Mouse (Mus musculus) adrenal gland, adult 8-10 months (tissue): Measurements from ENCODE around the gene Zer1. TPM values are rescaled to one million over a fixed set of nuclear protein-coding genes. Genes with fewer than 3 reads are reported as not detected.
"Not testable (repeated sequence)": the region's sequence is repeated elsewhere in the genome, so short reads cannot be mapped to it uniquely, and the experiment has no call there.

Experiments used
- DNase-seq: peaks from one replicate; pipeline ENCODE4 v3.0.0; 2022
- total RNA-seq, 4 experiments: library from RNA; stranded (reverse); gene quantifications; 2 replicates each; pipeline ENCODE4 v1.2.4; 2022

The Zer1 gene
- total RNA-seq, 4 experiments from 2014 or later, result 45.6 to 74.7 (median 58.5) TPM

GRCm38 (mm10) chr2:30077502-30078348 is 46.7 kb downstream of the Zer1 start, which contains the start of gene Pkn3:
TSS of gene Pkn3 (plus strand) at chr2:30077684.
- peak; percentile 83 for DNase-seq

- no peak for DNase-seq
Observed at GRCm38 (mm10) chr2:30076959-30077358, 47.4 kb downstream of the Zer1 start.

- no peak for DNase-seq
Observed at GRCm38 (mm10) chr2:30076439-30076838, 47.9 kb downstream of the Zer1 start.

GRCm38 (mm10) chr2:30075625-30076024 is 48.8 kb downstream of the Zer1 start:
- DNase-seq, result no peak

- no peak for DNase-seq
Observed at GRCm38 (mm10) chr2:30073285-30073684, 51.1 kb downstream of the Zer1 start.

GRCm38 (mm10) chr2:30072875-30073274 is 51.5 kb downstream of the Zer1 start:
- no peak for DNase-seq

- DNase-seq, result no peak
Observed at GRCm38 (mm10) chr2:30067962-30068361, 56.4 kb downstream of the Zer1 start.

GRCm38 (mm10) chr2:30067031-30067888 is 57.1 kb downstream of the Zer1 start:
- no peak for DNase-seq

GRCm38 (mm10) chr2:30066046-30066901 is 58.1 kb downstream of the Zer1 start:
- peak; percentile 96 for DNase-seq

GRCm38 (mm10) chr2:30064298-30064697 is 60.1 kb downstream of the Zer1 start:
- DNase-seq, result no peak

GRCm38 (mm10) chr2:30063791-30064190 is 60.6 kb downstream of the Zer1 start:
- no peak for DNase-seq

GRCm38 (mm10) chr2:30063235-30063634 is 61.1 kb downstream of the Zer1 start:
- peak; percentile 62 for DNase-seq

- DNase-seq, result peak; percentile 61
Observed at GRCm38 (mm10) chr2:30062249-30063093, 61.9 kb downstream of the Zer1 start.

- peak; percentile 48 for DNase-seq
Observed at GRCm38 (mm10) chr2:30061215-30062166, 62.9 kb downstream of the Zer1 start.

GRCm38 (mm10) chr2:30058418-30058817 is 66.0 kb downstream of the Zer1 start:
- DNase-seq, result no peak

- DNase-seq, result peak; percentile 66
Observed at GRCm38 (mm10) chr2:30057223-30057904, 67.0 kb downstream of the Zer1 start, which contains the start of gene Set. TSS of gene Set (plus strand) at chr2:30057378.

GRCm38 (mm10) chr2:30056736-30057135 is 67.6 kb downstream of the Zer1 start:
- DNase-seq, result peak; percentile 51

GRCm38 (mm10) chr2:30055310-30055709 is 69.1 kb downstream of the Zer1 start:
- not testable (repeated sequence) for DNase-seq
